In the genomic region with DNA sequence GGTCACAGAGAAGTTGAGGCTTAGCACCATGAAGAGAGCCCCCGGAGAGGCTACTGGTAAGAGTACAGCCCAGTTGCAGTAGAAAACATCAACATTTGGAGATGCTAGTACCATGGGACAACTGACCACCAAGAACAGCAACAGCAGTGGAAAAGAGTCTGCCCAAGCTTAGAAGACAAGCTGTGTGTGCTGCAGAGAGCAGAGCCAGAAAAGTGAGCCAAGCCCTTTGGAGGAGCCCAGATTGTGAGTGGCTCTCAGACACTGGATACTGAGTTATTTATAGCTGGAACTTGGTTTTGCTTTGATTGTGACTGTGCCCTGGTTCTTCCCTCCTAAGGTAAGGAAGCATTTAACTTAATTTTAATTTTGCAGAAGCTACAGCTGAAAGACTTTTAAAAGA, we compare ENCODE assay signal across 18 mouse cellular contexts. TPM values are rescaled to one million over a fixed set of nuclear protein-coding genes. Genes with fewer than 3 reads are reported as not detected.
DNase-seq lines count a peak whose midpoint lies in the region; ATAC-seq lines count a peak whose summit lies in the region.
"Had no signal": no experiment of that assay in that cellular context is flagged by ENCODE, and none has a peak within 500 bp of the region (broad histone marks: within the 10 kb centered on the region; RNA-seq: fewer than 3 reads in every experiment).

No protein-coding gene starts in this region.

- no peaks in the 10 kb centered on the region for H3K36me3 ChIP-seq in heart, embryonic 11.5 days (ENCODE audit: control insufficient read depth, insufficient read depth, low read length)
- no peaks in the 10 kb centered on the region for H3K36me3 ChIP-seq in hindbrain, embryonic 14.5 days (replicated peaks; ENCODE audit: control insufficient read depth, insufficient read depth)
- H3K36me3 ChIP-seq in neural tube, embryonic 15.5 days: no peaks in the 10 kb centered on the region
- H3K36me3 ChIP-seq: embryonic facial prominence, embryonic 15.5 days; lung, embryonic 15.5 days; midbrain, embryonic 12.5 days; neural tube, embryonic 12.5 days had no signal

- H3K4me1 ChIP-seq in heart, embryonic 11.5 days (ENCODE audit: control insufficient read depth, insufficient read depth, low read length): no peaks in the 10 kb centered on the region
- no peaks in the 10 kb centered on the region for H3K4me1 ChIP-seq in hindbrain, embryonic 14.5 days (replicated peaks; ENCODE audit: control insufficient read depth, insufficient read depth, low read length)
- H3K4me1 ChIP-seq in neural tube, embryonic 15.5 days: no peaks in the 10 kb centered on the region
- H3K4me1 ChIP-seq: lung, embryonic 15.5 days; midbrain, embryonic 12.5 days; neural tube, embryonic 12.5 days had no signal

- H3K9me3 ChIP-seq in heart, embryonic 11.5 days (replicated peaks; ENCODE audit: control insufficient read depth, low read length): no peaks in the 10 kb centered on the region
- no peaks in the 10 kb centered on the region for H3K9me3 ChIP-seq in hindbrain, embryonic 14.5 days (ENCODE audit: control insufficient read depth, low read length)
- H3K9me3 ChIP-seq in neural tube, embryonic 15.5 days (replicated peaks): no peaks in the 10 kb centered on the region
- H3K9me3 ChIP-seq: embryonic facial prominence, embryonic 15.5 days; lung, embryonic 15.5 days; midbrain, embryonic 12.5 days; neural tube, embryonic 12.5 days had no signal

- no peak overlapping the region for H3K4me2 ChIP-seq in heart, embryonic 11.5 days
- no peak overlapping the region for H3K4me2 ChIP-seq in hindbrain, embryonic 14.5 days (replicated peaks)
- no peak overlapping the region for H3K4me2 ChIP-seq in neural tube, embryonic 15.5 days
- H3K4me2 ChIP-seq: embryonic facial prominence, embryonic 15.5 days; lung, embryonic 15.5 days; midbrain, embryonic 12.5 days; neural tube, embryonic 12.5 days had no signal

- intact Hi-C loops in heart, postnatal 36 days (cut with DNase I): no loop called here
- intact Hi-C loops in heart, postnatal 10 days (cut with DNase I): no loop called here

- H3K27me3 ChIP-seq in heart, embryonic 11.5 days (ENCODE audit: control insufficient read depth, insufficient read depth, low read length): no peaks in the 10 kb centered on the region
- no peaks in the 10 kb centered on the region for H3K27me3 ChIP-seq in hindbrain, embryonic 14.5 days (ENCODE audit: control insufficient read depth, insufficient read depth, low read length)
- no peaks in the 10 kb centered on the region for H3K27me3 ChIP-seq in neural tube, embryonic 15.5 days (replicated peaks)
- H3K27me3 ChIP-seq: embryonic facial prominence, embryonic 15.5 days; lung, embryonic 15.5 days; neural tube, embryonic 12.5 days had no signal

- H3K27ac ChIP-seq in heart, embryonic 11.5 days (ENCODE audit: low read depth, low read length): 0 out of 2 replicates have a peak overlapping the region, but pooled peaks have one; percentile 17
- H3K27ac ChIP-seq in hindbrain, embryonic 14.5 days: no peak overlapping the region
- no peak overlapping the region for H3K27ac ChIP-seq in neural tube, embryonic 15.5 days (replicated peaks)
- H3K27ac ChIP-seq: embryonic facial prominence, embryonic 15.5 days; hindbrain, postnatal 0 days; liver, embryonic 14.5 days; lung, embryonic 15.5 days; macrophage; midbrain, embryonic 12.5 days; neural tube, embryonic 12.5 days had no signal

- no peak overlapping the region for H3K9ac ChIP-seq in heart, embryonic 11.5 days (ENCODE audit: low read depth, low read length)
- no peak overlapping the region for H3K9ac ChIP-seq in hindbrain, embryonic 14.5 days
- no peak overlapping the region for H3K9ac ChIP-seq in neural tube, embryonic 15.5 days (replicated peaks)
- H3K9ac ChIP-seq: embryonic facial prominence, embryonic 15.5 days; liver, embryonic 14.5 days; lung, embryonic 15.5 days; midbrain, embryonic 12.5 days; neural tube, embryonic 12.5 days had no signal

- DNase-seq in cerebellum, postnatal 10 days: peak; percentile 46 to 52
- no peak for DNase-seq in cerebellum, postnatal 36 days
- peak; percentile 27 to 44 for DNase-seq in heart, adult 18-20 months
- DNase-seq in heart, postnatal 36 days: no peak
- DNase-seq in heart, postnatal 10 days: peak; percentile 39 to 45
- no peak for DNase-seq in hindbrain, embryonic 14.5 days (ENCODE audit: low spot score)
- DNase-seq: adrenal gland, adult 8-10 months; kidney, adult 11 months; thymus, adult 2 months had no signal

- no peak for ATAC-seq in heart, embryonic 11.5 days (replicated peaks; ENCODE audit: insufficient number of reproducible peaks, low FRiP score, low TSS enrichment)
- no peak for ATAC-seq in hindbrain, embryonic 14.5 days (ENCODE audit: low FRiP score)
- no peak for ATAC-seq in neural tube, embryonic 15.5 days (ENCODE audit: low FRiP score)
- ATAC-seq: hindbrain, postnatal 0 days had no signal

- no peak overlapping the region for H3K4me3 ChIP-seq in heart, embryonic 11.5 days (ENCODE audit: low read depth, low read length)
- no peak overlapping the region for H3K4me3 ChIP-seq in hindbrain, embryonic 14.5 days (replicated peaks; ENCODE audit: low read length)
- H3K4me3 ChIP-seq in neural tube, embryonic 15.5 days (replicated peaks): no peak overlapping the region
- H3K4me3 ChIP-seq: embryonic facial prominence, embryonic 15.5 days; lung, embryonic 15.5 days; midbrain, embryonic 12.5 days; neural tube, embryonic 12.5 days had no signal

- 80% methylated on average over 1 of the region's 1 CpGs for WGBS in heart, embryonic 11.5 days (ENCODE audit: insufficient replicate concordance)
- 100% methylated on average over 1 of the region's 1 CpGs for WGBS in hindbrain, embryonic 14.5 days
- WGBS in neural tube, embryonic 15.5 days: 100% methylated on average over 1 of the region's 1 CpGs

RNA-seq across cellular contexts. Expression of gene Zfp637, which starts 33.2 kb away (rescaled TPM):
- total RNA-seq in heart, adult 18-20 months (2021): 10 to 100 TPM; 33.5 to 35.4 TPM
- 10 to 100 TPM; 30.8 to 35.9 TPM for total RNA-seq in heart, postnatal 36 days (2021)
- polyA plus RNA-seq in heart, embryonic 11.5 days (2014; fragmentation: Nextera tagmentation; extraction: Ambion mirVana): 64.8 and 72.4 TPM in 2 replicates
- total RNA-seq in heart, postnatal 10 days (2021): 10 to 100 TPM; 33.0 to 45.2 TPM
- 136 and 145 TPM in 2 replicates for polyA plus RNA-seq in hindbrain, embryonic 14.5 days (2014; fragmentation: Nextera tagmentation; extraction: Ambion mirVana)
- polyA plus RNA-seq in neural tube, embryonic 15.5 days (2015; fragmentation: Nextera tagmentation; extraction: Ambion mirVana): 128 and 133 TPM in 2 replicates

RNA-seq across cellular contexts. Expression of gene Zfp239, which starts 54.1 kb away (rescaled TPM):
- total RNA-seq in heart, adult 18-20 months (2021): under 1 TPM; 0.17 to 0.18 TPM
- total RNA-seq in heart, postnatal 36 days (2021): under 1 TPM; 0.19 to 0.24 TPM
- 2.4 and 4.1 TPM in 2 replicates for polyA plus RNA-seq in heart, embryonic 11.5 days (2014; fragmentation: Nextera tagmentation; extraction: Ambion mirVana)
- total RNA-seq in heart, postnatal 10 days (2021): under 1 TPM; 0.41 to 0.57 TPM
- polyA plus RNA-seq in hindbrain, embryonic 14.5 days (2014; fragmentation: Nextera tagmentation; extraction: Ambion mirVana): 12.8 and 14.8 TPM in 2 replicates
- polyA plus RNA-seq in neural tube, embryonic 15.5 days (2015; fragmentation: Nextera tagmentation; extraction: Ambion mirVana): 15.3 and 15.9 TPM in 2 replicates

Comparison
In these comparisons a context has a peak if more than half of its experiments do, and no peak if none do; other contexts are left out.
1. DNase-seq: peak in cerebellum, postnatal 10 days (2 of 2), heart, adult 18-20 months (2 of 2) and heart, postnatal 10 days (2 of 2); none in cerebellum, postnatal 36 days (0 of 2), heart, postnatal 36 days (0 of 2) and hindbrain, embryonic 14.5 days (single experiment).